Mouse (Mus musculus) intestine, embryonic 14.5 days (tissue): Measurements from ENCODE around the gene Wdr92. TPM values are rescaled to one million over a fixed set of nuclear protein-coding genes. Genes with fewer than 3 reads are reported as not detected.
A peak's percentile ranks its signal among the peaks of the same experiment; 100 is the strongest.

Experiments used
- ATAC-seq: fragments of 200-750 bp; cut with Nextera tagmentation; replicated peaks from 2 replicates; pipeline ENCODE4 v1.8.0; 2017; ENCODE audit warnings: low read depth, moderate number of reproducible peaks, moderate TSS enrichment, moderate library complexity; ENCODE audit not compliant: low FRiP score, low TSS enrichment
- DNase-seq: peaks from one replicate; pipeline ENCODE4 v3.0.0-alpha.2; 2018; ENCODE audit warnings: low spot score
- H3K27ac ChIP-seq: fragments of 300-500 bp; sonication (generic); 2 replicates; pipeline ENCODE4 v1.5.1; 2014; ENCODE audit warnings: low read depth, mild to moderate bottlenecking, control low read depth
- H3K27me3 ChIP-seq: fragments of 300-500 bp; sonication (generic); replicated peaks from 2 replicates; pipeline ENCODE4 v1.6.1; 2014; ENCODE audit warnings: low read length, control low read depth; ENCODE audit not compliant: control insufficient read depth, insufficient read depth
- H3K36me3 ChIP-seq: fragments of 300-500 bp; sonication (generic); 2 replicates; pipeline ENCODE4 v1.6.1; 2014; ENCODE audit warnings: low read length, control low read depth; ENCODE audit not compliant: control insufficient read depth, insufficient read depth
- H3K4me1 ChIP-seq: fragments of 300-500 bp; sonication (generic); replicated peaks from 2 replicates; pipeline ENCODE4 v1.6.1; 2014; ENCODE audit warnings: low read length, control low read depth, mixed read lengths; ENCODE audit not compliant: control insufficient read depth, insufficient read depth
- H3K4me2 ChIP-seq: fragments of 300-500 bp; sonication (generic); 2 replicates; pipeline ENCODE4 v1.6.1; 2014; ENCODE audit warnings: low read length
- H3K4me3 ChIP-seq: fragments of 300-500 bp; sonication (generic); 2 replicates; pipeline ENCODE4 v1.5.1; 2014; ENCODE audit warnings: low read depth, low read length, control low read depth, mixed read lengths
- H3K9ac ChIP-seq: fragments of 300-500 bp; sonication (generic); 2 replicates; pipeline ENCODE4 v1.6.1; 2014; ENCODE audit warnings: mild to moderate bottlenecking, low read length
- H3K9me3 ChIP-seq: fragments of 300-500 bp; sonication (generic); 2 replicates; pipeline ENCODE4 v1.6.1; 2016; ENCODE audit warnings: low read length, control low read depth; ENCODE audit not compliant: control insufficient read depth
- WGBS: fragments of 180-500 bp; shearing (Covaris S2); extraction: QIAGEN DNeasy Blood & Tissue Kit; methylation state at CpG from one replicate; pipeline ENCODE4 v1.1.7; 2014; 5-methylcytosine and 5-hydroxymethylcytosine counted together
- polyA plus RNA-seq: library from polyadenylated mRNA; unstranded; fragments of >200 nt; fragmentation: Nextera tagmentation; extraction: Ambion mirVana; gene quantifications from 2 replicates; pipeline ENCODE4 v1.2.1, GENCODE M21; 2014

Wdr92 gene
- polyA plus RNA-seq: 27.0 and 27.7 TPM in 2 replicates

DNA sequence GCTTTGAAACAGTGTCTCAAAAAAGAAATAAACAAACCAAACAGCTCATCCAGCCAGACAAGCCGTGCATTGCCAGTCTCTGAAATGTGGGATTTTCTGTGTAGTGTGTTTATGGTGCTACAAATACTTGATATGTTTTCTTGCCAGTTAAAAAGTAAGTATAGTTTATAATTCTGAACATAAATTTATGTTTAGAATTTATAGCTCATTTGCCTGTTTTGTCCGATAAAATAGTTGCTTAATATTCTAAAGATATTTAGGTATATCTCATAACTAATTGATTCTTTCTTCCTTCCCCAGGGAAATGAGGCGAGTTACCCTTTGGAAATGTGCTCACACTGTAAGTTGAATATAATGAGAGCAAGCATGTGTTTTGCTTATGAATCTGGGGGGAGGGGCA lies at the start of gene Wdr92:
TSS of gene Wdr92 (plus strand) at position 301 of the 400 bp plus-strand sequence.
- Histone ChIP-seq H3K9ac (no peak within 1 kb of the TSS), H3K36me3 (peaks cover 5% of the 10 kb centered on the region), H3K9me3 (no peaks in the 10 kb centered on the region), H3K4me3 (no peak within 1 kb of the TSS), H3K4me2 (no peak within 1 kb of the TSS), H3K4me1 (no peaks in the 10 kb centered on the region), H3K27me3 (no peaks in the 10 kb centered on the region), H3K27ac (no peak within 1 kb of the TSS)
- WGBS: 75% methylated on average over 3 of the region's 3 CpGs
- ATAC-seq (no peak), DNase-seq (no peak)

DNA sequence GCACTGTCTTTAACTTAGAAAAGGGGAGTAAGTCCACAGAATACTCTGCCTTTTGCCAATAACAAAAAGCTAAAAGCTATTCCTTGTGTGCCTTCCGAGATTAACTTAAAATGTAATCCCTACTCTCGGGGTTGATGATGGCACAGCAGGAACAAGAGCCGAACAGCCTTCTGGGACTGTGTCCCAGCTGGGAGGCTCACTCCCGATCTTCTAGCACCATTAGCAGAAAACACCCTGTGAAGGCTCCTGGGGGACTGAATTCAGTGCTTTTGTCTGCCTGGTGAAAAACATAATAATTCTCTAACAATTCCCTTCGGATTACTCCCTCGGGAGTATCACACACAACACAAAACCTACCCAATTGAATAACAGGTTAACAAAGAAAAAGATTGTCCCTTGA lies 46.3 kb upstream of the Wdr92 start:
- Histone ChIP-seq H3K9me3 (no peaks in the 10 kb centered on the region), H3K9ac (no peak overlapping the region), H3K27ac (no peak overlapping the region), H3K4me3 (no peak overlapping the region), H3K27me3 (no peaks in the 10 kb centered on the region), H3K4me2 (no peak overlapping the region), H3K4me1 (no peaks in the 10 kb centered on the region), H3K36me3 (no peaks in the 10 kb centered on the region)
- no peak for ATAC-seq
- DNase-seq: no peak
- 55% methylated on average over 6 of the region's 6 CpGs for WGBS

GRCm38 (mm10) chr11:17138306-17139033 lies 43.4 kb upstream of the Wdr92 start:
- Histone ChIP-seq H3K36me3 (no peaks in the 10 kb centered on the region), H3K4me3 (no peak overlapping the region), H3K27ac (no peak overlapping the region), H3K9me3 (no peaks in the 10 kb centered on the region), H3K4me2 (no peak overlapping the region), H3K9ac (no peak overlapping the region), H3K27me3 (no peaks in the 10 kb centered on the region), H3K4me1 (no peaks in the 10 kb centered on the region)
- ATAC-seq (no peak), DNase-seq (no peak)
- WGBS: 54% methylated on average over 6 of the region's 6 CpGs

GRCm38 (mm10) chr11:17158858-17159737 lies 22.8 kb upstream of the Wdr92 start, which contains the start of gene Ppp3r1:
Gene Ppp3r1 (plus strand): TSS chr11:17159263.
- peak; percentile 96 for DNase-seq
- Histone ChIP-seq H3K27ac (peak within 1 kb of the TSS; percentile 95), H3K27me3 (no peaks in the 10 kb centered on the region), H3K4me1 (peaks cover 23% of the 10 kb centered on the region), H3K36me3 (no peaks in the 10 kb centered on the region), H3K9ac (peak within 1 kb of the TSS; percentile 98), H3K9me3 (no peaks in the 10 kb centered on the region), H3K4me2 (peak within 1 kb of the TSS; percentile 85), H3K4me3 (peak within 1 kb of the TSS; percentile 95)
- peak; percentile 98 for ATAC-seq
- under 1% methylated on average over 76 of the region's 89 CpGs for WGBS

DNA sequence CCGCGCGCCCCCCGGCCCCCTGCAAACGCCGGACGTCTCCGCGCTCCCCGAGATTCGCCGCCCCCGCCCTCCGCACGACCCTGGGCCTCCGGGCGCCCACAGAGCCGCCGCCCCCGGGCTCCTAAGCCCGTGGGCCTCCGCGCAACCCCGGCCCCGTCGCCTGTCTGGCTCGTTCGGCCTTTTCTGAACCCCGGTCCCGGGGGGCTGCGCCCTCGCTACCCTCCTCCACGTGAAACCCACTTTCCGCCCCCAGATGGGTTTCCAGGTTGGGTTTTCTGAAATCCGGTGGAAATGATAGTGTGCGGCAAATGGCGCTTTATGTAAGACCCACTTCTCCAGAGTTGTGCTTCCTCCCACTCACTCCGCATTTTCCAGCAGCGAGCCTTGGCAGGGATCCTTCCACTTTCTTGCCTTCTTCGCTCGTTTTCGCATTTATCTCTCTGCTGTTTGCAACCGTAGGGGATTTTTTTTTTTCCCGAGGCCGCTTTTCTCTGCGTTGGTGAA lies 22.1 kb upstream of the Wdr92 start:
- peak; percentile 25 for ATAC-seq
- 0% methylated on average over 35 of the region's 46 CpGs for WGBS
- Histone ChIP-seq H3K4me2 (peak overlapping the region; percentile 75), H3K27ac (peak overlapping the region; percentile 95), H3K36me3 (no peaks in the 10 kb centered on the region), H3K9me3 (no peaks in the 10 kb centered on the region), H3K27me3 (no peaks in the 10 kb centered on the region), H3K4me1 (peaks cover 25% of the 10 kb centered on the region), H3K9ac (peak overlapping the region; percentile 98), H3K4me3 (peak overlapping the region; percentile 95)
- DNase-seq: peak; percentile 83

DNA sequence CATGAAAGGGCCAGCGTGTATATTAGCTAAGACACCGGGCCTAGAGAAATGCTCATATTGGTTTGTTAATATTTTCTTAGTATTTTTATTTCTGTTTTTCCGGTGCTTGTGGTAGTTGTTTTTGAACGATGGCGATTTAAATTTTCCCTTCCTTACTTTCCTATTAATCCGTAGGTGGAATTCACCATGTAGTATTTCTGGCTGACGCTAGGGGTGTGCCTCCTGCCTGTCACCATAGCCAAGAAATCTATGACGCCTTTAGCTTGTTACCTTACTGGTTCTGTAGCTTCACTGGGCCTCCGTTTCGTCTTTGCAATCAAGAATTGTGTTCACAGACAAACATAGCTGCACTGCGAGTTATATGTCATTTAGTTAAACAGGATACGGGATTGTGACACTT lies 21.7 kb upstream of the Wdr92 start:
- Histone ChIP-seq H3K27ac (peak overlapping the region; percentile 95), H3K36me3 (no peaks in the 10 kb centered on the region), H3K4me1 (peaks cover 28% of the 10 kb centered on the region), H3K27me3 (no peaks in the 10 kb centered on the region), H3K4me2 (peak overlapping the region; percentile 75), H3K9me3 (no peaks in the 10 kb centered on the region), H3K9ac (peak overlapping the region; percentile 98), H3K4me3 (peak overlapping the region; percentile 95)
- ATAC-seq (no peak), DNase-seq (no peak)
- WGBS: under 1% methylated on average over 12 of the region's 12 CpGs

- Histone ChIP-seq H3K9ac (no peak overlapping the region), H3K36me3 (no peaks in the 10 kb centered on the region), H3K27ac (no peak overlapping the region), H3K4me1 (peaks cover 34% of the 10 kb centered on the region), H3K4me2 (0 out of 2 replicates have a peak overlapping the region, but pooled peaks have one; percentile 15), H3K9me3 (no peaks in the 10 kb centered on the region), H3K27me3 (no peaks in the 10 kb centered on the region), H3K4me3 (no peak overlapping the region)
- ATAC-seq (no peak), DNase-seq (no peak)
- WGBS: 77% methylated on average over 1 of the region's 1 CpGs
Measured at GRCm38 (mm10) chr11:17163956-17164355, 18.0 kb upstream of the Wdr92 start.

GRCm38 (mm10) chr11:17166627-17167026 lies 15.3 kb upstream of the Wdr92 start:
- Histone ChIP-seq H3K36me3 (no peaks in the 10 kb centered on the region), H3K27me3 (no peaks in the 10 kb centered on the region), H3K9ac (no peak overlapping the region), H3K9me3 (no peaks in the 10 kb centered on the region), H3K27ac (no peak overlapping the region), H3K4me1 (peaks cover 31% of the 10 kb centered on the region), H3K4me2 (no peak overlapping the region), H3K4me3 (no peak overlapping the region)
- ATAC-seq (no peak), DNase-seq (no peak)
- WGBS: 90% methylated on average over 7 of the region's 7 CpGs
